Mouse (Mus musculus) liver, postnatal 0 days (tissue): ENCODE results near the gene Clstn2. TPM values are rescaled to one million over a fixed set of nuclear protein-coding genes. Genes with fewer than 3 reads are reported as not detected.
A peak's percentile ranks its signal among the peaks of the same experiment; 100 is the strongest.

ENCODE experiments used
- ATAC-seq: fragments of 200-750 bp; cut with Nextera tagmentation; 2 replicates; pipeline ENCODE4 v1.8.0; 2017; ENCODE audit warnings: mild to moderate bottlenecking, moderate library complexity
- DNase-seq: peaks from one replicate; pipeline ENCODE4 v3.0.0-alpha.2; 2016
- H3K27ac ChIP-seq: fragments of 300-500 bp; sonication (generic); 2 replicates; pipeline ENCODE4 v1.5.1; 2014; ENCODE audit warnings: antibody characterized with exemption, moderate library complexity, mild to moderate bottlenecking, low read depth
- H3K27me3 ChIP-seq: fragments of 300-500 bp; sonication (generic); 2 replicates; pipeline ENCODE4 v1.6.1; 2014; ENCODE audit warnings: low read length, control low read depth, mixed read lengths; ENCODE audit not compliant: insufficient read depth
- H3K36me3 ChIP-seq: fragments of 300-500 bp; sonication (generic); replicated peaks from 2 replicates; pipeline ENCODE4 v1.6.1; 2014; ENCODE audit warnings: mild to moderate bottlenecking, control low read depth, low read length, moderate library complexity, mixed read lengths; ENCODE audit not compliant: insufficient read depth
- H3K4me1 ChIP-seq: fragments of 300-500 bp; sonication (generic); 2 replicates; pipeline ENCODE4 v1.6.1; 2014; ENCODE audit warnings: antibody characterized with exemption, mild to moderate bottlenecking, control low read depth; ENCODE audit not compliant: insufficient read depth
- H3K4me2 ChIP-seq: fragments of 300-500 bp; sonication (generic); 2 replicates; pipeline ENCODE4 v1.6.1; 2014; ENCODE audit warnings: low read depth, mild to moderate bottlenecking, low read length, moderate library complexity, mixed read lengths
- H3K4me3 ChIP-seq: fragments of 300-500 bp; sonication (generic); 2 replicates; pipeline ENCODE4 v1.5.1; 2014; ENCODE audit warnings: low read depth, low read length
- H3K9ac ChIP-seq: fragments of 300-500 bp; sonication (generic); replicated peaks from 2 replicates; pipeline ENCODE4 v1.6.1; 2014; ENCODE audit warnings: mild to moderate bottlenecking, moderate library complexity
- H3K9me3 ChIP-seq: fragments of 300-500 bp; sonication (generic); 2 replicates; pipeline ENCODE4 v1.6.1; 2016; ENCODE audit warnings: mild to moderate bottlenecking, control low read depth, low read length, mixed read lengths
- CTCF ChIP-seq: sonication (generic); IDR thresholded peaks from 2 replicates; pipeline ENCODE4 v1.5.1; 2016; ENCODE audit warnings: antibody characterized with exemption, low read depth
- EP300 ChIP-seq: IDR thresholded peaks from 2 replicates; pipeline ENCODE4 v1.6.1; 2016; ENCODE audit warnings: antibody characterized with exemption, low read depth, mild to moderate bottlenecking
- WGBS: fragments of 180-500 bp; shearing (Covaris S2); extraction: QIAGEN DNeasy Blood & Tissue Kit; methylation state at CpG from one replicate; pipeline ENCODE4 v1.1.7; 2014; ENCODE audit not compliant: insufficient replicate concordance; 5-methylcytosine and 5-hydroxymethylcytosine counted together
- polyA plus RNA-seq: library from polyadenylated mRNA; unstranded; fragments of >200 nt; fragmentation: Nextera tagmentation; extraction: Ambion mirVana; gene quantifications from 2 replicates; pipeline ENCODE4 v1.2.1, GENCODE M21; 2015

Clstn2 gene
- polyA plus RNA-seq, 1 experiment from 2014 or later = 0.12 TPM

DNA sequence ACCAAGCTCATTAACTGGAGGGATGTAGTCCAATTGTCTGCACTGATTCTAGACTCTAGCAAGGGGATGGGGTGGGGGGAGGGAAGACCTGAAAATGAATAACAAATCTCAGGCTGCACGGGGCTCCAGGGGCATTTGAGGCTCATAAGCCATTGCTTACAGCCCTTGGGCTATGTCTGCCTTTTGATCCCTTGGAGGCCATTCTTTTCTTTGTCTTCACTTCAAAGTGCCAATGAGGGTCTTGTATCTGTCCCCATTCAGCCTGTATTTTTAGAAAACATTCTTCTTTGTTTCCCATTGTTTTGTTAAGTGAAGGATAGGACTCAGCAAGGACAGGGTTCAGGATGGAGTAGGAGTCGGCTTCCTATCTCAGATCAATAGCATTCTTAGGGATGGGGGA is 556.0 kb downstream of the Clstn2 start:
- H3K27ac ChIP-seq = no peak overlapping the region
- H3K9ac ChIP-seq = no peak overlapping the region
- no peak for TF ChIP-seq EP300
- TF ChIP-seq CTCF = no peak

GRCm38 (mm10) chr9:97476456-97476855 is 556.5 kb downstream of the Clstn2 start:
- Histone ChIP-seq H3K4me1 (no peaks in the 10 kb centered on the region), H3K4me2 (no peak overlapping the region), H3K36me3 (no peaks in the 10 kb centered on the region), H3K9ac (no peak overlapping the region), H3K27ac (no peak overlapping the region), H3K9me3 (no peaks in the 10 kb centered on the region), H3K4me3 (no peak overlapping the region), H3K27me3 (0 out of 2 replicates have a peak, but pooled peaks cover 3% of the 10 kb centered on the region)
- 74% methylated on average over 3 of the region's 3 CpGs for WGBS
- ATAC-seq (no peak), DNase-seq (no peak)
- no peak for TF ChIP-seq CTCF
- no peak for TF ChIP-seq EP300

More for the DNA sequence above, 556.0 kb downstream of the Clstn2 start:
- H3K9me3 ChIP-seq = no peaks in the 10 kb centered on the region
- H3K27me3 ChIP-seq = 0 out of 2 replicates have a peak, but pooled peaks cover 3% of the 10 kb centered on the region
- no peak overlapping the region for H3K4me3 ChIP-seq
- H3K4me1 ChIP-seq = no peaks in the 10 kb centered on the region
- no peaks in the 10 kb centered on the region for H3K36me3 ChIP-seq
- no peak for ATAC-seq
- 44% methylated on average over 2 of the region's 2 CpGs for WGBS
- H3K4me2 ChIP-seq = no peak overlapping the region
- DNase-seq = no peak

GRCm38 (mm10) chr9:97474896-97475295 is 558.1 kb downstream of the Clstn2 start:
- TF ChIP-seq CTCF (no peak), EP300 (no peak)
- Histone ChIP-seq H3K27me3 (0 out of 2 replicates have a peak, but pooled peaks cover 3% of the 10 kb centered on the region), H3K27ac (no peak overlapping the region), H3K9ac (no peak overlapping the region), H3K9me3 (no peaks in the 10 kb centered on the region), H3K4me1 (no peaks in the 10 kb centered on the region), H3K36me3 (no peaks in the 10 kb centered on the region), H3K4me2 (no peak overlapping the region), H3K4me3 (no peak overlapping the region)
- WGBS = 77% methylated on average over 6 of the region's 6 CpGs
- no peak for DNase-seq
- no peak for ATAC-seq

DNA sequence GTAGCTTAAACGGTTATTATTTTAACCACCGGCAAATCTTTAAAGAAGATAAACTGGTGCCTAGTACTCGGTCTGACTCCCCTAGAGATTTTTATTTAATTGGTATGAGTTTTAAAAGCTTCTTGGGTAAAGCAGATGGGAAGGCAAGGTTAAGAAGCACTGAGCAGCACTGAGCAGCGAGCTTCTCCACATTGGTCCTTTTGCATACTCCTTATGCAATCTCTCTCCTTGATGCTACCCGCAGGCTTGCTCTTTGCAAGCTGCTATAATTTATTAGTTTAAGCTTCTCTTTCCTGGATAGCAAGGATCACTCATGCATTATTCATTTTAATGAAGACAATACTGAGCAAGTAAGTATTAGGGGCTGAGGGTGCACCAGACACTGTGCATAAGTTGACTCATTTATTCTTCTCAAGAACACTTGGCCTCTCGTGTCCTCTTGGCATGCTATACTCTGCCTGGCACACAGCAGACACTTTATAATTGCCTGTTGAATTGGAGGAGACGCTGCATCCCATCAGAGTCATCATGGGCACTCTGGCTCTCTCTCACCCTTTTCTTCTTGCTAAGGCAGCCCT is 561.9 kb downstream of the Clstn2 start:
- Histone ChIP-seq H3K4me1 (no peaks in the 10 kb centered on the region), H3K9me3 (no peaks in the 10 kb centered on the region), H3K4me3 (no peak overlapping the region), H3K27ac (no peak overlapping the region), H3K9ac (no peak overlapping the region), H3K36me3 (no peaks in the 10 kb centered on the region), H3K4me2 (no peak overlapping the region), H3K27me3 (no peaks in the 10 kb centered on the region)
- ATAC-seq (no peak), DNase-seq (no peak)
- TF ChIP-seq CTCF (no peak), EP300 (no peak)
- WGBS = 79% methylated on average over 7 of the region's 7 CpGs

DNA sequence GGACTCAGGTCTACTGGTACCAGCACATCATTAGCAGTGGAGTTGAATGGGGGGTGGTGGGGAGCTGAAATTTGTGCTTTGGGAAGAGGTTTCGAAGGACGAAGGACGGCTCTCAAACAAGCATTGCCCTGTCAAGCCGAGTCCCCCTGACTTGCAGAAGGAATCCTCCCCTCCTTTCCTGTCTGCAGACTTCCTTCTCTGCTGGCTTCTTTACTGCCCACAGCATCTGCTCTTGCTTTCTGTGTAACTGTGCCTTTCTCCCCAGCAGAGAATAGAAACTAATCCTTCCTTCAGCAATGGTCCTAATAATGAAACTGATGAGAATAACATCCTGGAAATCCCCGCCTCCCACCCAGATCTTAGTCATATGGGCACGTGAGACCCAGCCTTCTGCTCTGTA is 572.5 kb downstream of the Clstn2 start:
- WGBS = 53% methylated on average over 6 of the region's 6 CpGs
- ATAC-seq (no peak), DNase-seq (no peak)
- Histone ChIP-seq H3K9me3 (no peaks in the 10 kb centered on the region), H3K27me3 (no peaks in the 10 kb centered on the region), H3K4me1 (no peaks in the 10 kb centered on the region), H3K4me2 (no peak overlapping the region), H3K36me3 (no peaks in the 10 kb centered on the region), H3K9ac (no peak overlapping the region), H3K27ac (no peak overlapping the region), H3K4me3 (no peak overlapping the region)
- TF ChIP-seq CTCF = no peak
- no peak for TF ChIP-seq EP300

DNA sequence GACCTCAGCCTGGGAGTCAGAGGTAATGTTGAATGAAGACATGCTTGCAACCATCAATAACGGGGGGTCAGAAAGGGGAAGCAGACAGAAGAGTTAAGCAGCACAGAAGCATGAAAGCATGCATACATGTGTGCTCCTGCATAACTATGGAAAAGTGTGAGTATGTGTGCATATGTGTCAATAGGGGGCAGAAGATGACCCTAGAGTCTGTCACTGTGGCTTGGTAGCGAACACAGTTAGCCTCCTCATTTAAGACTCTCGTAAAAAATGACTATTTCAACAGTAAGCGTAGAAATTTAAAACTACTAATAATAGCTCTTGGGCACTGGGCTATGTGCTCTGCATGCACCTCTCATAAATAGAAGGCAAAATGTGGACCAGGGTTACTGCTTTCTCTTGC is 573.2 kb downstream of the Clstn2 start:
- Histone ChIP-seq H3K27me3 (no peaks in the 10 kb centered on the region), H3K4me1 (no peaks in the 10 kb centered on the region), H3K9me3 (no peaks in the 10 kb centered on the region), H3K27ac (no peak overlapping the region), H3K36me3 (no peaks in the 10 kb centered on the region), H3K9ac (no peak overlapping the region), H3K4me3 (no peak overlapping the region), H3K4me2 (no peak overlapping the region)
- ATAC-seq = no peak
- DNase-seq = no peak
- TF ChIP-seq CTCF (peak; percentile 39), EP300 (no peak)
- WGBS = 57% methylated on average over 4 of the region's 4 CpGs
